Mouse (Mus musculus) kidney, postnatal 4 days (tissue): ENCODE data around the gene Vps41.

Source experiments
- DNase-seq, 2 experiments: peaks; one replicate each; pipeline ENCODE4 v3.0.0; 2021; ENCODE audit warnings: mixed read lengths in 2 of 2

Gene Vps41

DNA sequence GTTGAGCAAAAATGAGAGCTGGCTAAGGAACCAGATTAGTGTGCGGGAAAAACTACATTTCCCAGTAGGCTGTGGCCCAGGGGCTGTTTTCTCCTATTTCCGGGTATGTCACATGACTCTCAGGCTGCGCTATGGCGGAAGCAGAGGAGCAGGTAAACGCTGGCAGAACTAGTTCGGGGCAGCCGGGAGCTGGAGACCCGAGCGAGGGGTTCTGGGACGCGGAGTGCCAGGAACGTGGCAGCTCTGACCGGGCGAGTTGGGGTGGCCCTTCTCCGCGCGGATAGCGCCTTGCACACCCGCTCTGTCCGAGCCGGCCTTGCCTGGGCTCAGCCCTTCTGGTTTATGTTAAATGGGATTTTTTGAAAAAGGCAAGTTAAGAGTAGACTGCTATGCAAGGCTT, at the start of gene Vps41:
Vps41 (plus strand) TSS at position 102 of the 400 bp plus-strand sequence.
- DNase-seq, result peak; percentile 74 to 84

DNA sequence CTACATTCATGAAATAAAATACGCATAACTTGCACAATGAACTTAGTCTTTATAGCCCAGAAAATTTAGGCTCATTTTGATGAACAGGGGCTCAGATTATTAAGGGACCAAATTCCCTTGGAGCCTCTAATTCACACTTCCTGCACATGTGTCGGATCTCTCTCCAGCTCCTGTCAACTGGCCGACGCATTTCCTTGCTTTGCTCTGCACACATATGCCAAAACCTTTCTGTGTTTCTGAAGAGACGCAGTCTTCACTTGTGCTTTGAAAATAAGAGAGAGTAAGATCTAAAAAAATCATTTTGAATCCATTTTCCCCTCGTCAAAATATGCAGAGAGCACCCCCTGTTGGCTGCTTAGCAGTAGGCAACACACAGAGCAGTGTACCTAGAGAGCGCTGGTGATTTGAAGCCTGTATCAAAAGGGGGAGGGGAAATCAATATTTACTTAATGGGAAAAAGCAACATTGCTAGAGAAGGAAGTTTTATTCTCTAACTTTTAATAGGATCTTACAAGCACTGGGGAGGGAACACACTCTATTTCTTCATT, 18.5 kb upstream of the Vps41 start:
- DNase-seq, result peak; percentile 50 to 56

GRCm38 (mm10) chr13:18711685-18712084, 5.4 kb upstream of the Vps41 start:
- no peak for DNase-seq

- DNase-seq, result no peak
These were observed 379 bp upstream of the Vps41 start for GRCm38 (mm10) chr13:18716707-18717106.

GRCm38 (mm10) chr13:18718461-18718860, 1.4 kb downstream of the Vps41 start:
- DNase-seq, result no peak

DNA sequence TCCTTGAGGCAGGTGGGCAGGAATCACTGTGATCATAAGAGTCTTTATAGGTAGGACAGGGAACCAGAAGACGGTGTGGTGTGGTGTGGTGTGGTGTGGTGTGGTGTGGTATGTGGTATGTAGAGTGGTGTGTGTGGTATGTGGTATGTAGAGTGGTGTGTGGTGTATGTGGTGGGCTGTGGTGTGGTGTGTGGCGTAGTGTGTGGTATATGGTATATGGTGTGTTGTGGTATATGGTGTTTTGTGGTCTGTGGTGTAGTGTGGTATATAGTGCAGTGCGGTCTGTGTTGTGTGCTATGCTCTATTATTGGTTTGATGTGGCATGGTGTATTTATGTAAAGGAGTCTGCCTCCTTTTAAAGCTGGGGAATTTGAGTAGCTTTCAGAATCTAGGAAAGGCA, 13.6 kb downstream of the Vps41 start:
- no peak for DNase-seq

- DNase-seq, result no peak
These were observed 19.5 kb downstream of the Vps41 start for GRCm38 (mm10) chr13:18736590-18736989.

- peak in 1 of 2 experiments; percentile 6 for DNase-seq
These were observed 26.6 kb downstream of the Vps41 start for GRCm38 (mm10) chr13:18743575-18744265.

- DNase-seq, result no peak
These were observed 27.2 kb downstream of the Vps41 start for GRCm38 (mm10) chr13:18744266-18744652.

GRCm38 (mm10) chr13:18757958-18758357, 40.9 kb downstream of the Vps41 start:
- peak in 1 of 2 experiments; percentile 9 for DNase-seq

GRCm38 (mm10) chr13:18759361-18760056, 42.4 kb downstream of the Vps41 start:
- no peak for DNase-seq

DNA sequence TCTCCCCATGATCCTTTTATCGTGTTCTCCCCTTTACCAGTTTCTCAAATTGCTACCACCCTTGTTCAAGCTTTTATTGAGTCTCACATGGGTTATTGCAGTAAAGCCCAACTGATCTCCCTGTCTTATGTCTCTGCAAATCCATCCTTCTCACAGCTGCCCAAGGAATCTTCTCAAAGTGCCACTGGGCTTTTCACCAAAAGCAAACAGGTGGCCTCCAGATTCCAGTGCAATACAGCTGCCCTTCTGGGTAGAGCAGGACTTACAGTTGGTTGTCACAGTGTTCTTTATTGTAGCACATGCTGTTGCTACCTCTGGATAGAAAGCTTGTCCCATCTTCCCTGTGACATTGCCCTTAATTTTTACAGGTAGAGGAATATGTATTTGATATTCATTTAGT, 44.4 kb downstream of the Vps41 start:
- no peak for DNase-seq

- DNase-seq, result no peak
These were observed 50.8 kb downstream of the Vps41 start for GRCm38 (mm10) chr13:18767893-18768292.

GRCm38 (mm10) chr13:18768495-18768894, 51.4 kb downstream of the Vps41 start:
- DNase-seq, result no peak

DNA sequence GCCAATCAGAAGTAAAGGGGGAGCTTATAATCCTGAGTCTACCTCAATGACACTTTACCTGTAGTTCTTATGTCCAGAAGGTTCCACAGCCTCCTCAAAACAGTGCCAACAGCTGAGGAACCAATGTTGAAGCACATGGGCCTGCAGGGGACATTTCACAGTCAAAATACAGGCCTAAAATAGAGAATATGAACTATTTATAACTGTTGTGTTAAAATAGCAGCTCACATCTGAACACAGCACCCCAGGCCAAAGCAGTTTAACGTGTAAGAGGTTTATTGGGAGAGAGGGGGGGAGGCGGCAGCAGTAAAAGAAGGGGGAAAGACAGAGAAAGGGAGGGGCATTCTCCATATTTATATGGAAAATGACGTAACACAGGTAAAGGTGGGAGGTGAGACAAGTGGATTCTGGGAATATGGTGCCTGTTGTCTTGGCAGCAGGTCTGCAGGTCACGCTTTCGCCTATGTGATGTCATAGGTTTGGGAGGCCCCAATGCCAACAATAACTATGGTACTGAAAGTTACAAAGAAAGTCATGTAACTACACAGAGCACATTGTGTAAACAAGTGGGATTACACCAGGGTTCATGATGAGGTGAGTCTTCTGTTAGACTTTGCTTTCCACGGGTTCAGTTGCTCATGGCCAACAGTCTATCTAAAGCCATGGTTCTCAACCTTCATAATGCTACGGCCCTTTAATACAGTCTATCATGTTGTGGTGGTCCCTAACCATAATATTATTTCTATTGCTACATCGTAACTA, 56.5 kb downstream of the Vps41 start:
- DNase-seq, result no peak

- no peak for DNase-seq
These were observed 64.2 kb downstream of the Vps41 start for GRCm38 (mm10) chr13:18781250-18781649.

DNA sequence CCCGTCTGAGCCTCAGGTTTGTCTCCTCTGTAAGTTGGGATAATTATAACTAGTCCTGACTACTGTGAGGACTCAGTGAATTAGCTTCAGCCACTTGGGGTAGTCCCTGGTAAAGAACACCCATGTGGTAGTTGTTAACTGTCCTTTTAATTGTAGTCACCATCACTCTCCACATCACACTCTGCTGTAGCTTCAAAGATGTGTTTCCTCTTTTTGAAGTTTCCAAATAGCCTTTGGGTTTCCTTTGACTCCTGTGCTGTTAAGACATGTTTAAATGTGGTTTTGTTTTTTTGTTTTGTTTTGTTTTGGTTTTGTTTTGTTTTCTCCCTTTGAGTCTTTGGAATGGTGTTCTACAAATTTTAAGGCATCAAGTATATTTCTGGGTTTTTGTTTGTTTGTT, 68.6 kb downstream of the Vps41 start:
- no peak for DNase-seq

DNA sequence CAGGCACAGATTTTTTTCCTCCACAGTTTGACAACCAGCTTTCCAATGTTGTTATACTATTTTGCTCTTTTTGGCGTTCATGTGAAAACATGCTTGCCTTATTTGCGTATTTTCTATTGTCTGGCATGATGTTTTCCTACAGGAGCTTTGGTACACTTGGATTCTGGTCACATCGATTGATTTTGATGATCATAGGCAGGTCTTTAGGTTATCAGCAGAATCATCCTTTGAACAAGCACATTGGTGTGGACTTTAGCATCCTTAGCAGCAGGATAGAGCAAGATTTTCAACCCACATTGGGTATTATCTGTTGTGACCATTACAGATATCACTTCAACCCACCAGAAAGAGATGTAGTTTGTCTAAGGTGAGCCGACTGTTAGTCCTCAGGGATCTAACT, 71.0 kb downstream of the Vps41 start:
- DNase-seq, result no peak

DNA sequence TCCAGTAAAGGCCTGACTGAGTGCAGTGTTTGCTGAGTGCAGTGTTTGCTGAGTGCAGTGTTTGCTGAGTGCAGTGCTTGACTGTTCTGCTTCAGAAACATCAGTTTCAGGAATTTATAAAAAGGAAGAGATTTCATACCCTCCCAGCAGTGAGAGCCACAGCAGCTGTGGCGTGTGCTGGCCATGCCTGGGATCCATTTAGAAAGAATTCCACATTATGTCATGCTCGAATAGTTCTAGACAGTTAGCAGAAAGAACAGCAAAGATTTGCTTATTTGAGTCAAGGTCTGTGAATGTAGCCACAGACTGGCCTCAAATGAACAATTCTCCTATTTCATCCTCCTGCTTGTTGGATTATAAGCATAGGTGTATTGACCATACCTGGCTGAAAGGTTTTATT, 71.6 kb downstream of the Vps41 start:
- DNase-seq, result no peak

DNA sequence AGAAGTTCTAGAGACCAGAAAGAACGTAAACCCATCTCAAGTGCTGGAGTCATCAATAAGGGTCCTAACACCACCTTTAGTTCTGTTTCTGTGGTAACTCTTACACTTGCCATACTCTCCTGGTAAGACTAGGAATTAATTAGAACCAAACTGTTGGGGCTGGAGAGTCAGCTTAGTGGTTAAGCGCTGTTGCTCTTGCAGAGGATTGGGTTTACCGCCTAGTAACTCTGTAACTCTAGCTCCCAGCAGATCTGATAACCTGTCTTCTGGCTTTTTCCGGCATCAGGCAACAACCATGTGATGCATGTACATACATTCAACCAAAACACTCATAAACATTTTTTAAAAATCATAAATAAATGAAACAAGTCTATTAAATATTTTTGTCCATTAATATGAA, 72.6 kb downstream of the Vps41 start:
- DNase-seq, result no peak

GRCm38 (mm10) chr13:18790086-18790485, 73.0 kb downstream of the Vps41 start:
- DNase-seq, result peak in 1 of 2 experiments; percentile 10

DNA sequence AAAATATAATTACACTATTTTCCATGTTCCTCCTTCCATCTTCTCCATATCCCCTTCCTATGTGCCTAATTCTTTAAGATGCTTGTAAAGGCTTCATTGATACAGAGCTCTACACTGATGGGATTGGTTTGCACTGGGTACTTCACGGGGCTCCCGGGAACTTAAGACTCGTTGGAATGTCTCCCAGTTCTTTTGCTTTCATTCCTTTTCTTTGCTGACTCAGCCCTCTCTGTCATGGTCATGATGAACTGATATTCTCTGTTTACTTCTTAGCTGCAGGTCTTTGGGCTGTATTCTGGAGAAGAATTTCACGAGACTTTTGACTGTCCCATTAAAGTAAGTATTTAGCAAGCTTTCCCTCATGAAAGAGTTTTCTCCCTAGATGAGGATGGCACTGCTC, 74.2 kb downstream of the Vps41 start:
- no peak for DNase-seq

DNA sequence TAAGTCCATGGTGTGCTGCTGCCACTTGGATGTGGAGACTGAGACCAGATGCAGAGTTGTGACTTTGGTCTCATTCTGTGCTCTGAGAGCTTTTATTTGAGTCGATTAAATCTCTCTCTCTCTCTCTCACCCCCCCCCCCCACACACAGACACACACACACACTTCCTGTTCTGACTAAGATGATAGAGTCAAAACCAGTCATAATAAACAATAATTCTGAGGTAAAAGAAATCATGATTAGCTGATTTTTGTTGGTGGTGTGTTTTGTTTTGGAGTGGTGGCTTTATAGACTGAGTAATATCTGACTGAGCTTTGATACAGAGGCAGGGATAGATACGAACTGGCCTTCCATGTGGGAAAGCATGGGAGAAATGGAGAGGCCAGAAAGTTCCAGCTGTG, 74.6 kb downstream of the Vps41 start:
- no peak for DNase-seq

GRCm38 (mm10) chr13:18794454-18794853, 77.4 kb downstream of the Vps41 start:
- no peak for DNase-seq
